Mouse (Mus musculus): ENCODE results near the gene Dot1l. TPM values are rescaled to one million over a fixed set of nuclear protein-coding genes. Genes with fewer than 3 reads are reported as not detected.

The Dot1l gene
- total and polyA plus RNA-seq, 3 experiments = 8.7 to 118 (median 105) TPM

GRCm38 (mm10) chr10:80736731-80737130 lies 18.3 kb upstream of the Dot1l start:
- TF ChIP-seq GATA1 (IDR thresholded peaks at IDR 0.05; ENCODE audit: borderline replicate concordance, low read length) = no peak
- no peak for TF ChIP-seq GATA2 (IDR thresholded peaks at IDR 0.05; ENCODE audit: borderline replicate concordance, low read depth, low read length)
- Histone ChIP-seq H3K4me3 (ENCODE audit: low read depth, low read length) (no peak overlapping the region), H3K9me3 (replicated peaks) (no peaks in the 10 kb centered on the region), H3K27me3 (ENCODE audit: insufficient read depth, low read length) (no peaks in the 10 kb centered on the region), H3K36me3 (replicated peaks) (peaks cover 84% of the 10 kb centered on the region), H3K4me1 (ENCODE audit: insufficient read depth, low read depth, low read length) (peaks cover 53% of the 10 kb centered on the region)
- ATAC-seq (ENCODE audit: extremely low read depth, insufficient number of reproducible peaks, low FRiP score, poor library complexity, severe bottlenecking) = no peak
- no peak for DNase-seq (ENCODE audit: low spot score)

GRCm38 (mm10) chr10:80738657-80739056 lies 16.3 kb upstream of the Dot1l start:
- H3K4me3 ChIP-seq (ENCODE audit: low read depth, low read length) = no peak overlapping the region
- peaks cover 65% of the 10 kb centered on the region for H3K36me3 ChIP-seq (replicated peaks)
- no peak for DNase-seq (ENCODE audit: low spot score)
- H3K4me1 ChIP-seq (ENCODE audit: insufficient read depth, low read depth, low read length) = peaks cover 54% of the 10 kb centered on the region
- H3K27me3 ChIP-seq (ENCODE audit: insufficient read depth, low read length) = no peaks in the 10 kb centered on the region
- no peak for ATAC-seq (ENCODE audit: extremely low read depth, insufficient number of reproducible peaks, low FRiP score, poor library complexity, severe bottlenecking)
- TF ChIP-seq GATA2 (IDR thresholded peaks at IDR 0.05; ENCODE audit: borderline replicate concordance, low read depth, low read length) (no peak), GATA1 (IDR thresholded peaks at IDR 0.05; ENCODE audit: borderline replicate concordance, low read length) (no peak), TAL1 (conservative IDR thresholded peaks at IDR 0.05; ENCODE audit: low read depth, low read length) (no peak)
- no peaks in the 10 kb centered on the region for H3K9me3 ChIP-seq (replicated peaks)

- DNase-seq (ENCODE audit: low spot score) (no peak), ATAC-seq (ENCODE audit: extremely low read depth, insufficient number of reproducible peaks, low FRiP score, poor library complexity, severe bottlenecking) (no peak)
- Histone ChIP-seq H3K27me3 (ENCODE audit: insufficient read depth, low read length) (peaks cover under 1% of the 10 kb centered on the region; the same call in 1 of the 2 replicates), H3K4me1 (ENCODE audit: insufficient read depth, low read depth, low read length) (peaks cover 58% of the 10 kb centered on the region), H3K9me3 (replicated peaks) (no peaks in the 10 kb centered on the region), H3K4me3 (ENCODE audit: low read depth, low read length) (peak overlapping the region; percentile 87), H3K36me3 (replicated peaks) (peaks cover 42% of the 10 kb centered on the region)
- TF ChIP-seq CTCF (IDR thresholded peaks at IDR 0.05; ENCODE audit: low read depth, low read length) = no peak
- no peak for TF ChIP-seq GATA1 (IDR thresholded peaks at IDR 0.05; ENCODE audit: borderline replicate concordance, low read length)
- TF ChIP-seq TAL1 (conservative IDR thresholded peaks at IDR 0.05; ENCODE audit: low read depth, low read length) = no peak
- TF ChIP-seq GATA2 (IDR thresholded peaks at IDR 0.05; ENCODE audit: borderline replicate concordance, low read depth, low read length) = no peak
- TF ChIP-seq POLR2AphosphoS5 (IDR thresholded peaks at IDR 0.05; ENCODE audit: insufficient replicate concordance, low read depth, low read length) = no peak
These were observed 13.9 kb upstream of the Dot1l start for GRCm38 (mm10) chr10:80741146-80741545.

- no peak for DNase-seq (ENCODE audit: low spot score)
- peaks cover 37% of the 10 kb centered on the region for H3K36me3 ChIP-seq (replicated peaks)
- peak overlapping the region; percentile 87 for H3K4me3 ChIP-seq (ENCODE audit: low read depth, low read length)
- H3K27me3 ChIP-seq (ENCODE audit: insufficient read depth, low read length) = peaks cover 6% of the 10 kb centered on the region; the same call in 1 of the 2 replicates
- TF ChIP-seq GATA2 (IDR thresholded peaks at IDR 0.05; ENCODE audit: borderline replicate concordance, low read depth, low read length) = no peak
- TF ChIP-seq CTCF (IDR thresholded peaks at IDR 0.05; ENCODE audit: low read depth, low read length) = no peak
- peaks cover 54% of the 10 kb centered on the region for H3K4me1 ChIP-seq (ENCODE audit: insufficient read depth, low read depth, low read length)
- no peaks in the 10 kb centered on the region for H3K9me3 ChIP-seq (replicated peaks)
- ATAC-seq (ENCODE audit: extremely low read depth, insufficient number of reproducible peaks, low FRiP score, poor library complexity, severe bottlenecking) = no peak
These were observed 13.3 kb upstream of the Dot1l start for GRCm38 (mm10) chr10:80741634-80742179.

GRCm38 (mm10) chr10:80742180-80742978 lies 12.6 kb upstream of the Dot1l start, which contains the start of gene Ap3d1:
Gene Ap3d1, minus strand, starts transcription at chr10:80742264.
- TF ChIP-seq GATA1 (IDR thresholded peaks at IDR 0.05; ENCODE audit: borderline replicate concordance, low read length) (no peak), GATA2 (IDR thresholded peaks at IDR 0.05; ENCODE audit: borderline replicate concordance, low read depth, low read length) (no peak), TAL1 (conservative IDR thresholded peaks at IDR 0.05; ENCODE audit: low read depth, low read length) (no peak), POLR2AphosphoS5 (IDR thresholded peaks at IDR 0.05; ENCODE audit: insufficient replicate concordance, low read depth, low read length) (no peak), CTCF (IDR thresholded peaks at IDR 0.05; ENCODE audit: low read depth, low read length) (no peak)
- H3K4me3 ChIP-seq (ENCODE audit: low read depth, low read length) = peak within 1 kb of the TSS; percentile 87
- H3K9me3 ChIP-seq (replicated peaks) = no peaks in the 10 kb centered on the region
- H3K4me1 ChIP-seq (ENCODE audit: insufficient read depth, low read depth, low read length) = peaks cover 47% of the 10 kb centered on the region
- DNase-seq (ENCODE audit: low spot score) (peak; percentile 99), ATAC-seq (ENCODE audit: extremely low read depth, insufficient number of reproducible peaks, low FRiP score, poor library complexity, severe bottlenecking) (peak; percentile 100)
- peaks cover 6% of the 10 kb centered on the region; the same call in 1 of the 2 replicates for H3K27me3 ChIP-seq (ENCODE audit: insufficient read depth, low read length)
- peaks cover 30% of the 10 kb centered on the region for H3K36me3 ChIP-seq (replicated peaks)

GRCm38 (mm10) chr10:80744262-80744661 lies 10.7 kb upstream of the Dot1l start:
- DNase-seq (ENCODE audit: low spot score) (no peak), ATAC-seq (ENCODE audit: extremely low read depth, insufficient number of reproducible peaks, low FRiP score, poor library complexity, severe bottlenecking) (no peak)
- Histone ChIP-seq H3K4me3 (ENCODE audit: low read depth, low read length) (no peak overlapping the region; the same call in 1 of the 2 replicates), H3K9me3 (replicated peaks) (no peaks in the 10 kb centered on the region), H3K36me3 (replicated peaks) (peaks cover 17% of the 10 kb centered on the region), H3K4me1 (ENCODE audit: insufficient read depth, low read depth, low read length) (peaks cover 36% of the 10 kb centered on the region), H3K27me3 (ENCODE audit: insufficient read depth, low read length) (peaks cover 6% of the 10 kb centered on the region; the same call in 1 of the 2 replicates)
- TF ChIP-seq GATA2 (IDR thresholded peaks at IDR 0.05; ENCODE audit: borderline replicate concordance, low read depth, low read length) (no peak), POLR2AphosphoS5 (IDR thresholded peaks at IDR 0.05; ENCODE audit: insufficient replicate concordance, low read depth, low read length) (no peak), TAL1 (conservative IDR thresholded peaks at IDR 0.05; ENCODE audit: low read depth, low read length) (no peak), GATA1 (IDR thresholded peaks at IDR 0.05; ENCODE audit: borderline replicate concordance, low read length) (no peak), CTCF (IDR thresholded peaks at IDR 0.05; ENCODE audit: low read depth, low read length) (no peak)

Measured in G1E (cell line).